Mouse (Mus musculus) limb, embryonic 10.5 days (tissue): ENCODE data around the gene Srp72. TPM values are rescaled to one million over a fixed set of nuclear protein-coding genes. Genes with fewer than 3 reads are reported as not detected.

Experiments
- DNase-seq: peaks from one replicate; pipeline ENCODE4 v3.0.0-alpha.2; 2017; ENCODE audit warnings: low spot score
- H3K27ac ChIP-seq: fragments of 300-500 bp; sonication (generic); 2 replicates; pipeline ENCODE4 v1.5.1; 2016; ENCODE audit warnings: mild to moderate bottlenecking
- H3K27me3 ChIP-seq: fragments of 300-500 bp; sonication (generic); 2 replicates; pipeline ENCODE4 v1.6.1; 2016; ENCODE audit warnings: low read depth, mild to moderate bottlenecking; ENCODE audit not compliant: poor library complexity, severe bottlenecking
- H3K36me3 ChIP-seq: fragments of 300-500 bp; sonication (generic); 2 replicates; pipeline ENCODE4 v1.6.1; 2016; ENCODE audit warnings: mild to moderate bottlenecking, moderate library complexity
- H3K4me1 ChIP-seq: fragments of 300-500 bp; sonication (generic); 2 replicates; pipeline ENCODE4 v1.6.1; 2016
- H3K4me3 ChIP-seq: fragments of 300-500 bp; sonication (generic); 2 replicates; pipeline ENCODE4 v1.5.1; 2016; ENCODE audit warnings: mild to moderate bottlenecking, moderate library complexity
- H3K9me3 ChIP-seq: fragments of 300-500 bp; sonication (generic); replicated peaks from 2 replicates; pipeline ENCODE4 v1.6.1; 2016; ENCODE audit warnings: mild to moderate bottlenecking
- WGBS: fragments of 180-500 bp; shearing (Covaris S2); methylation state at CpG from one replicate; pipeline ENCODE4 v1.1.7; 2016; 5-methylcytosine and 5-hydroxymethylcytosine counted together
- polyA plus RNA-seq: library from polyadenylated mRNA; unstranded; fragments of >200 nt; fragmentation: Nextera tagmentation; extraction: Ambion mirVana; gene quantifications from 2 replicates; pipeline ENCODE4 v1.2.1, GENCODE M21; 2016

Srp72 gene
- 78.9 and 90.8 TPM in 2 replicates for polyA plus RNA-seq

- no peaks in the 10 kb centered on the region for H3K27me3 ChIP-seq
- H3K4me1 ChIP-seq, result peaks cover 14% of the 10 kb centered on the region
- peaks cover 59% of the 10 kb centered on the region for H3K36me3 ChIP-seq
- no peaks in the 10 kb centered on the region for H3K9me3 ChIP-seq
- DNase-seq, result peak; percentile 93
- H3K4me3 ChIP-seq, result peak within 1 kb of the TSS; percentile 94
- under 1% methylated on average over 57 of the region's 60 CpGs for WGBS
- peak within 1 kb of the TSS; percentile 93 for H3K27ac ChIP-seq
Measured at GRCm38 (mm10) chr5:76974554-76975285, at the start of gene Srp72. Srp72 (plus strand) TSS chr5:76974683.

GRCm38 (mm10) chr5:76928124-76928832, 46.2 kb upstream of the Srp72 start:
- no peak overlapping the region for H3K27ac ChIP-seq

DNA sequence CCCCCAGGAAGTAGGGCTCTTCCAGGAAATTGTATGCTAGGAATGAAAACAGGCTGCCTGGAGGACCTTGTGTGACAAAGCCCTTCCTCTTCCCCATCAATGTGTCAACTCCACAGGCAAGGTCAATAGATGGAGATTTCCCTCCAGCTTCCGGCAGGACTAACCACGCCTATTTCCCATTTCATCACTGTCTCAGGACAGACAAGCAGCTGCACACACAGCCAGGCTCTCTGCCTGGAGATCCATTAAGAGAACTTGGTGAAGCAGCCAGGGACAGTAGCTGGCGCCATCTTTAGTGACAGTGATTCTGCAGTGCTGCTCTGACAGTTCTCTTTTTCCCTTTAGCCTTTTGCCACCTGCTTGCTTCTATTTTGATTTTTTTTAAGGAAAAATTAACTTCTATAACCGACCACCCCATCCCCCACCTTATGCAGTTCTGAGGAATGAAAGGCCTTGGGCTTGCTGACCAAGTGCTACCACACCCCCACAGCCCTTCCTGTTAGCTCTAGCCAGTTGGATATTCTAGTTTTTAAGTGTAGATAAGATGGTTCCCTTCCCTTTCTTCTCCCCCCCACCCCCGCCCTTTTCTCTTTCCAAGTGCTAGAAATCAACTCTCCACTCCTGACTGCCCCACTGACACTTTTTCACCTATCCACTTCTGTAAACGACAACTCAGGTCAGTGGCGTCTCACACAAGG, 45.2 kb upstream of the Srp72 start:
- Histone ChIP-seq H3K27ac (no peak overlapping the region), H3K4me1 (peaks cover 7% of the 10 kb centered on the region; the same call in 1 of the 2 replicates), H3K4me3 (no peak overlapping the region), H3K27me3 (no peaks in the 10 kb centered on the region), H3K36me3 (peaks cover 49% of the 10 kb centered on the region), H3K9me3 (no peaks in the 10 kb centered on the region)
- WGBS, result 80% methylated on average over 7 of the region's 7 CpGs
- no peak for DNase-seq

More at GRCm38 (mm10) chr5:76928124-76928832, 46.2 kb upstream of the Srp72 start:
- H3K27me3 ChIP-seq, result no peaks in the 10 kb centered on the region
- peaks cover 60% of the 10 kb centered on the region for H3K36me3 ChIP-seq
- no peak for DNase-seq
- no peaks in the 10 kb centered on the region for H3K9me3 ChIP-seq
- no peak overlapping the region for H3K4me3 ChIP-seq
- peaks cover 7% of the 10 kb centered on the region; the same call in 1 of the 2 replicates for H3K4me1 ChIP-seq
- WGBS, result 89% methylated on average over 16 of the region's 16 CpGs

- H3K9me3 ChIP-seq, result no peaks in the 10 kb centered on the region
- H3K27me3 ChIP-seq, result no peaks in the 10 kb centered on the region
- H3K27ac ChIP-seq, result no peak overlapping the region
- H3K36me3 ChIP-seq, result peaks cover 43% of the 10 kb centered on the region
- no peak overlapping the region for H3K4me3 ChIP-seq
- DNase-seq, result no peak
- no peaks in the 10 kb centered on the region for H3K4me1 ChIP-seq
- 96% methylated on average over 8 of the region's 8 CpGs for WGBS
Measured at GRCm38 (mm10) chr5:76939717-76940116, 34.8 kb upstream of the Srp72 start.

DNA sequence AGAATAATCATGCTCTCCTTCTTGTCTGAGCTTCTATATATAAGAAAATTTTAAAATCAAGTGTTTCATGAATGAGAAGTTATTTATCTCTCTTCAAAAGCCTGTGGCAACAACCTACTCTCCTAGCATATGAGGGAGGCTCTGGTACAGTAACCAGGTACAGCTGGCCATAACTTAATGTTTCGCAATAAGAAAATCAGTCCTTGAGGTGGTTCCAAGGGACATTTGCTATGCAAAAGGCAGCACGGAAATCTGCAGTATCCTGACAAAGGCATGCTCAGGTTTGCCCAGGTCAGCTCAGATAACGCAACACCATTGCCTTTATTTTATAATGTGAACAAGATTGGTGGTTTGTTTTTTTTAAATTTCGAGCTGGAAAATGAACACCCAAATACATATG, 32.5 kb upstream of the Srp72 start:
- no peaks in the 10 kb centered on the region for H3K9me3 ChIP-seq
- 92% methylated on average over 4 of the region's 4 CpGs for WGBS
- H3K36me3 ChIP-seq, result peaks cover 52% of the 10 kb centered on the region
- peaks cover 15% of the 10 kb centered on the region; the same call in 1 of the 2 replicates for H3K4me1 ChIP-seq
- no peaks in the 10 kb centered on the region for H3K27me3 ChIP-seq
- no peak overlapping the region for H3K27ac ChIP-seq
- no peak for DNase-seq
- no peak overlapping the region for H3K4me3 ChIP-seq

DNA sequence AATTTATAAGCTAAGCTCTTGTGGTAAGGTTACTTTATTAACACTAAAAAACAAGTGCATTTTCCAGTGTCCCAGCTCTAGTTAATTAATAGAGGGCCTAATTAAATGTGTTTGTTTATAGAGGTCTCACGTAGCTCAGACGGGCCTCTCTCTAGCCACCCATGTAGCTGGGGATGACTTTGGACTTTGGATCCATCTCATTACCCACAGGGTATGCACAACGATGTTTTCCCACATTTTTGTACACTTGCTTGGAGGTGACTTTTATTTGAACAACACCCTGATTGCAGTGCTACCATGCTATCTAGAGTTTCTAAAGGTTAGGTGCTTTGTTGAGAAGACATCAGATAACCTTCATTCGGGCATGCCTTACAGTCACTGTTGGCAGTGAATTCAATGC, 32.0 kb upstream of the Srp72 start:
- H3K4me3 ChIP-seq, result no peak overlapping the region
- no peaks in the 10 kb centered on the region for H3K27me3 ChIP-seq
- H3K27ac ChIP-seq, result no peak overlapping the region
- H3K36me3 ChIP-seq, result peaks cover 57% of the 10 kb centered on the region
- no peak for DNase-seq
- WGBS, result 95% methylated on average over 4 of the region's 4 CpGs
- H3K4me1 ChIP-seq, result peaks cover 20% of the 10 kb centered on the region; the same call in 1 of the 2 replicates
- no peaks in the 10 kb centered on the region for H3K9me3 ChIP-seq

GRCm38 (mm10) chr5:76944965-76945677, 29.4 kb upstream of the Srp72 start:
- peaks cover 34% of the 10 kb centered on the region for H3K4me1 ChIP-seq
- no peak for DNase-seq
- no peak overlapping the region for H3K27ac ChIP-seq
- H3K9me3 ChIP-seq, result no peaks in the 10 kb centered on the region
- H3K27me3 ChIP-seq, result no peaks in the 10 kb centered on the region
- 77% methylated on average over 6 of the region's 6 CpGs for WGBS
- peaks cover 68% of the 10 kb centered on the region for H3K36me3 ChIP-seq
- H3K4me3 ChIP-seq, result no peak overlapping the region

- DNase-seq, result no peak
- no peak overlapping the region for H3K4me3 ChIP-seq
- H3K27me3 ChIP-seq, result no peaks in the 10 kb centered on the region
- H3K4me1 ChIP-seq, result peaks cover 35% of the 10 kb centered on the region
- H3K36me3 ChIP-seq, result peaks cover 62% of the 10 kb centered on the region
- no peak overlapping the region for H3K27ac ChIP-seq
- WGBS, result 90% methylated on average over 2 of the region's 2 CpGs
- H3K9me3 ChIP-seq, result no peaks in the 10 kb centered on the region
Measured at GRCm38 (mm10) chr5:76945678-76946033, 28.8 kb upstream of the Srp72 start.

DNA sequence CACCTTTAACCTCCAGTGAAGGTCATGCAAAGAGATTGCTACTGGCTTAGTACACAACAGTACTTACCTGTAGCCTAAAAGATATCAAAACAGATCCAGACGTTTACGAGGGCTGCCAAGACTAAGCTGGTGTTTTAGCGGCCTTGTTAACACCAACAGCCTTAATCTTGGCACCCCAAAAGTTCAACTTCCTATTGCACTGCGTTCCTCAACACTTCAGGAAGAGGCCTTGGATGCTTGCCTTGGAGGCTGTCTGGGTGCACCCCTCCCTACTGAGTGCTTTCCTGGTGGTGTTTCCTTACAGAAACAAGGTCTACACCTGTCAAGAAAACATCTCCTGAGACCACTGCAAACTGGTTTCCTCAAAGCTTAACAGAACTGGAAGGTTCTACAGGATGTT, 27.3 kb upstream of the Srp72 start:
- H3K36me3 ChIP-seq, result peaks cover 48% of the 10 kb centered on the region
- H3K27ac ChIP-seq, result no peak overlapping the region

DNA sequence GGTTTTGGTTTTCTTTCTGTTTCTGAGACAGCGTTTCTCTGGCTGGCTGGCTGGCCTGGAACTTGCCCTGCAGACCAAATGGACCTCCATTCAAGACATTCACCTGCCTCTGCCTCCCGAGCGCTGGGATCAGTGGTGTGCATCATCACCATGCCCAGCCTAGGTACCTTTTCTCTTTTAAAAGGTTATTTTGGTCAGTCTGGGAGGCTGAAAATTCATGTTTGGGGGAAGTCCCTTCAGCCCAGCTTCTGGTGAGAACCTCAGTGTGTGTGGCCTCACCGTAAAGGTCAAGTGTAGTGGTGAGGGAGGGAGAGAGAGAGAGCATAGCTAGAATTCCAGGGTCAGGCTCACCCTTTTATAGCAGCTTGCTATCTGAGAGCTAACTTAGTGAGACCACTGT, 26.7 kb upstream of the Srp72 start:
- peaks cover 43% of the 10 kb centered on the region for H3K36me3 ChIP-seq
- peaks cover 39% of the 10 kb centered on the region for H3K4me1 ChIP-seq
- H3K4me3 ChIP-seq, result no peak overlapping the region
- H3K9me3 ChIP-seq, result no peaks in the 10 kb centered on the region
- no peak for DNase-seq
- H3K27ac ChIP-seq, result no peak overlapping the region
- no peaks in the 10 kb centered on the region for H3K27me3 ChIP-seq
- 93% methylated on average over 4 of the region's 4 CpGs for WGBS

More for the DNA sequence above, 27.3 kb upstream of the Srp72 start:
- DNase-seq, result no peak
- Histone ChIP-seq H3K27me3 (no peaks in the 10 kb centered on the region), H3K9me3 (no peaks in the 10 kb centered on the region), H3K4me1 (peaks cover 35% of the 10 kb centered on the region), H3K4me3 (no peak overlapping the region)
- WGBS, result 91% methylated on average over 4 of the region's 4 CpGs

DNA sequence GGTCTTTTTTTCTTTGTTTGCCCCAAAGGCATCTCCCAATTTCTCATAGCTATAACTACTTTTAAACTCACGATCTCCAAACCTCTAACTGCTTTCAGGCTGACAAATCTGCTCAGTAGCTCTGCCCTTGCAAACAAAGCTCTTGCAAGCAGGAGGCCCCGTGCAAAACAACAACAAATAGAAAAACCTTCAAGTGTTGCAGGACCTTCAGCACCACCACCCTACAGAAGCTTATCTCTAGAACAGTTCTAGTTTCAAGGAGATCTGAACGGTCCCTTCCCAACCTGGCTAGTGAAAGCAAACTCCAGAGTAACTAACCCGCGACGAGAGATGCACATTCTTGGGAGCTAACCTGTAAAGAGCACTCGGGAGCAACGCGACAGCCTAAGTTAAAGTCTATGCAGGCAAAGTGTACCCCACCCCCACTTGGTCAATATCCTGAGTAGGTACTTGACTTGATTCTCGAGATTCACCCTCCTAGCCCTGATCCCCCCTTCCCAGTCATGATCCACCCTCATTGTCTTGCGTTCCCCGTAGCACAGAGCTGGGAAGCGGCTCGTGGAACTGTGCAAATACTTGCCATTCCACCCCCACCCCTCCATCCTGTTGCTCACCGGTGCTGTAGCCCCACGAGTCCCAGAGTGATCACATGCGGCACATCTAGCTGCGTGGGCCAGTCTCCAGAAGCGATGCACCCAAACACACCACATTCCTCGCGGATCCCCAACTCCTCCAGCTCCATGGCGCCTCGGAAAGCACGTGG, 24.0 kb upstream of the Srp72 start:
- DNase-seq, result no peak
- Histone ChIP-seq H3K4me1 (peaks cover 50% of the 10 kb centered on the region), H3K27me3 (no peaks in the 10 kb centered on the region), H3K27ac (peak overlapping the region; percentile 93), H3K36me3 (peaks cover 57% of the 10 kb centered on the region), H3K4me3 (peak overlapping the region; percentile 85), H3K9me3 (no peaks in the 10 kb centered on the region)
- WGBS, result under 1% methylated on average over 24 of the region's 24 CpGs
